Mouse (Mus musculus): ENCODE results near the gene Boc. TPM values are rescaled to one million over a fixed set of nuclear protein-coding genes. Genes with fewer than 3 reads are reported as not detected.
A peak's percentile ranks its signal among the peaks of the same experiment; 100 is the strongest.

Gene Boc
- polyA plus RNA-seq, 1 experiment from 2014 or later, result 22.6 TPM

GRCm38 (mm10) chr16:44557084-44557483 is 1.6 kb downstream of the Boc start:
- DNase-seq, result peak; percentile 40
- Histone ChIP-seq H3K4me1 (ENCODE audit: control insufficient read depth, insufficient read depth, low read length) (peaks cover 39% of the 10 kb centered on the region), H3K9me3 (ENCODE audit: control insufficient read depth, low read length) (no peaks in the 10 kb centered on the region), H3K4me2 (ENCODE audit: low read length) (peak overlapping the region; percentile 95), H3K27me3 (ENCODE audit: control insufficient read depth, insufficient read depth, low read length) (no peaks in the 10 kb centered on the region), H3K4me3 (replicated peaks; ENCODE audit: low read depth, low read length) (peak overlapping the region; percentile 82), H3K27ac (replicated peaks; ENCODE audit: low read depth, low read length) (peak overlapping the region; percentile 87), H3K9ac (replicated peaks; ENCODE audit: low read length) (peak overlapping the region; percentile 85), H3K36me3 (ENCODE audit: control insufficient read depth, insufficient read depth, low read length) (no peaks in the 10 kb centered on the region)
- no peak for ATAC-seq (ENCODE audit: low FRiP score, low TSS enrichment)
- WGBS, result 8% methylated on average over 7 of the region's 7 CpGs

GRCm38 (mm10) chr16:44555791-44556709 is 2.6 kb downstream of the Boc start:
- H3K9ac ChIP-seq (replicated peaks; ENCODE audit: low read length), result peak overlapping the region; percentile 85; the same call in 1 of the 2 replicates
- 19% methylated on average over 9 of the region's 9 CpGs for WGBS
- no peaks in the 10 kb centered on the region for H3K9me3 ChIP-seq (ENCODE audit: control insufficient read depth, low read length)
- DNase-seq, result peak; percentile 13
- no peaks in the 10 kb centered on the region for H3K27me3 ChIP-seq (ENCODE audit: control insufficient read depth, insufficient read depth, low read length)
- H3K4me3 ChIP-seq (replicated peaks; ENCODE audit: low read depth, low read length), result peak overlapping the region; percentile 82
- no peak for ATAC-seq (ENCODE audit: low FRiP score, low TSS enrichment)
- peak overlapping the region; percentile 5 for H3K27ac ChIP-seq (replicated peaks; ENCODE audit: low read depth, low read length)
- peak overlapping the region; percentile 95 for H3K4me2 ChIP-seq (ENCODE audit: low read length)
- peaks cover 47% of the 10 kb centered on the region for H3K4me1 ChIP-seq (ENCODE audit: control insufficient read depth, insufficient read depth, low read length)
- no peaks in the 10 kb centered on the region for H3K36me3 ChIP-seq (ENCODE audit: control insufficient read depth, insufficient read depth, low read length)

GRCm38 (mm10) chr16:44553861-44554260 is 4.8 kb downstream of the Boc start:
- peak; percentile 12 for DNase-seq
- peak overlapping the region; percentile 23 for H3K4me3 ChIP-seq (replicated peaks; ENCODE audit: low read depth, low read length)
- no peaks in the 10 kb centered on the region for H3K36me3 ChIP-seq (ENCODE audit: control insufficient read depth, insufficient read depth, low read length)
- H3K4me1 ChIP-seq (ENCODE audit: control insufficient read depth, insufficient read depth, low read length), result peaks cover 60% of the 10 kb centered on the region
- peak overlapping the region; percentile 30; the same call in 1 of the 2 replicates for H3K9ac ChIP-seq (replicated peaks; ENCODE audit: low read length)
- no peak for ATAC-seq (ENCODE audit: low FRiP score, low TSS enrichment)
- peak overlapping the region; percentile 95 for H3K4me2 ChIP-seq (ENCODE audit: low read length)
- H3K9me3 ChIP-seq (ENCODE audit: control insufficient read depth, low read length), result no peaks in the 10 kb centered on the region
- H3K27me3 ChIP-seq (ENCODE audit: control insufficient read depth, insufficient read depth, low read length), result no peaks in the 10 kb centered on the region
- no peak overlapping the region; the same call in 1 of the 2 replicates for H3K27ac ChIP-seq (replicated peaks; ENCODE audit: low read depth, low read length)
- WGBS, result 20% methylated on average over 8 of the region's 8 CpGs

GRCm38 (mm10) chr16:44552726-44553125 is 6.0 kb downstream of the Boc start:
- H3K36me3 ChIP-seq (ENCODE audit: control insufficient read depth, insufficient read depth, low read length), result no peaks in the 10 kb centered on the region
- peak overlapping the region; percentile 95 for H3K4me2 ChIP-seq (ENCODE audit: low read length)
- ATAC-seq (ENCODE audit: low FRiP score, low TSS enrichment) (no peak), DNase-seq (no peak)
- H3K4me1 ChIP-seq (ENCODE audit: control insufficient read depth, insufficient read depth, low read length), result peaks cover 60% of the 10 kb centered on the region
- H3K4me3 ChIP-seq (replicated peaks; ENCODE audit: low read depth, low read length), result no peak overlapping the region
- H3K27me3 ChIP-seq (ENCODE audit: control insufficient read depth, insufficient read depth, low read length), result no peaks in the 10 kb centered on the region
- no peak overlapping the region for H3K9ac ChIP-seq (replicated peaks; ENCODE audit: low read length)
- no peaks in the 10 kb centered on the region for H3K9me3 ChIP-seq (ENCODE audit: control insufficient read depth, low read length)
- peak overlapping the region; percentile 33; the same call in 1 of the 2 replicates for H3K27ac ChIP-seq (replicated peaks; ENCODE audit: low read depth, low read length)
- WGBS, result 64% methylated on average over 5 of the region's 5 CpGs

- ATAC-seq (ENCODE audit: low FRiP score, low TSS enrichment), result no peak
- Histone ChIP-seq H3K4me1 (ENCODE audit: control insufficient read depth, insufficient read depth, low read length) (peaks cover 63% of the 10 kb centered on the region), H3K9me3 (ENCODE audit: control insufficient read depth, low read length) (no peaks in the 10 kb centered on the region), H3K27me3 (ENCODE audit: control insufficient read depth, insufficient read depth, low read length) (no peaks in the 10 kb centered on the region), H3K36me3 (ENCODE audit: control insufficient read depth, insufficient read depth, low read length) (no peaks in the 10 kb centered on the region), H3K27ac (replicated peaks; ENCODE audit: low read depth, low read length) (peak overlapping the region; percentile 33), H3K4me3 (replicated peaks; ENCODE audit: low read depth, low read length) (no peak overlapping the region), H3K4me2 (ENCODE audit: low read length) (peak overlapping the region; percentile 95), H3K9ac (replicated peaks; ENCODE audit: low read length) (no peak overlapping the region)
- no peak for DNase-seq
- 29% methylated on average over 2 of the region's 2 CpGs for WGBS
Observed at GRCm38 (mm10) chr16:44552036-44552435, 6.7 kb downstream of the Boc start.

GRCm38 (mm10) chr16:44551491-44551890 is 7.2 kb downstream of the Boc start:
- Histone ChIP-seq H3K4me3 (replicated peaks; ENCODE audit: low read depth, low read length) (no peak overlapping the region), H3K27me3 (ENCODE audit: control insufficient read depth, insufficient read depth, low read length) (no peaks in the 10 kb centered on the region), H3K27ac (replicated peaks; ENCODE audit: low read depth, low read length) (peak overlapping the region; percentile 33), H3K4me2 (ENCODE audit: low read length) (peak overlapping the region; percentile 95), H3K4me1 (ENCODE audit: control insufficient read depth, insufficient read depth, low read length) (peaks cover 68% of the 10 kb centered on the region), H3K9me3 (ENCODE audit: control insufficient read depth, low read length) (no peaks in the 10 kb centered on the region), H3K9ac (replicated peaks; ENCODE audit: low read length) (no peak overlapping the region), H3K36me3 (ENCODE audit: control insufficient read depth, insufficient read depth, low read length) (no peaks in the 10 kb centered on the region)
- WGBS, result 21% methylated on average over 5 of the region's 5 CpGs
- DNase-seq, result no peak
- no peak for ATAC-seq (ENCODE audit: low FRiP score, low TSS enrichment)

GRCm38 (mm10) chr16:44550843-44551242 is 7.9 kb downstream of the Boc start:
- peak overlapping the region; percentile 4; the same call in 1 of the 2 replicates for H3K9ac ChIP-seq (replicated peaks; ENCODE audit: low read length)
- peak overlapping the region; percentile 31 for H3K4me2 ChIP-seq (ENCODE audit: low read length)
- DNase-seq, result no peak

GRCm38 (mm10) chr16:44549867-44550679 is 8.6 kb downstream of the Boc start:
- 50% methylated on average over 7 of the region's 7 CpGs for WGBS
- no peak for DNase-seq
- H3K4me3 ChIP-seq (replicated peaks; ENCODE audit: low read depth, low read length), result no peak overlapping the region
- H3K4me1 ChIP-seq (ENCODE audit: control insufficient read depth, insufficient read depth, low read length), result peaks cover 73% of the 10 kb centered on the region
- H3K27ac ChIP-seq (replicated peaks; ENCODE audit: low read depth, low read length), result peak overlapping the region; percentile 68
- peak overlapping the region; percentile 31 for H3K4me2 ChIP-seq (ENCODE audit: low read length)
- 0 out of 2 replicates have a peak overlapping the region, but pooled peaks have one; percentile 4 for H3K9ac ChIP-seq (replicated peaks; ENCODE audit: low read length)
- no peak for ATAC-seq (ENCODE audit: low FRiP score, low TSS enrichment)
- no peaks in the 10 kb centered on the region for H3K9me3 ChIP-seq (ENCODE audit: control insufficient read depth, low read length)
- H3K36me3 ChIP-seq (ENCODE audit: control insufficient read depth, insufficient read depth, low read length), result no peaks in the 10 kb centered on the region
- H3K27me3 ChIP-seq (ENCODE audit: control insufficient read depth, insufficient read depth, low read length), result no peaks in the 10 kb centered on the region

More at GRCm38 (mm10) chr16:44550843-44551242, 7.9 kb downstream of the Boc start:
- Histone ChIP-seq H3K9me3 (ENCODE audit: control insufficient read depth, low read length) (no peaks in the 10 kb centered on the region), H3K36me3 (ENCODE audit: control insufficient read depth, insufficient read depth, low read length) (no peaks in the 10 kb centered on the region), H3K27me3 (ENCODE audit: control insufficient read depth, insufficient read depth, low read length) (no peaks in the 10 kb centered on the region), H3K4me3 (replicated peaks; ENCODE audit: low read depth, low read length) (no peak overlapping the region), H3K27ac (replicated peaks; ENCODE audit: low read depth, low read length) (peak overlapping the region; percentile 68), H3K4me1 (ENCODE audit: control insufficient read depth, insufficient read depth, low read length) (peaks cover 67% of the 10 kb centered on the region)
- 0 out of 2 replicates have a peak, but pooled peaks have one; percentile 28 for ATAC-seq (ENCODE audit: low FRiP score, low TSS enrichment)
- 14% methylated on average over 5 of the region's 5 CpGs for WGBS

Data from midbrain, embryonic 14.5 days (tissue).